Mouse (Mus musculus) right cerebral cortex, adult 2 months (tissue): ENCODE data around the gene Cacnb2.

Source experiments
- DNase-seq, 2 experiments: peaks; one replicate each; pipeline ENCODE4 v3.0.0; 2021 to 2022; ENCODE audit warnings: low spot score in 2 of 2

Gene Cacnb2

DNA sequence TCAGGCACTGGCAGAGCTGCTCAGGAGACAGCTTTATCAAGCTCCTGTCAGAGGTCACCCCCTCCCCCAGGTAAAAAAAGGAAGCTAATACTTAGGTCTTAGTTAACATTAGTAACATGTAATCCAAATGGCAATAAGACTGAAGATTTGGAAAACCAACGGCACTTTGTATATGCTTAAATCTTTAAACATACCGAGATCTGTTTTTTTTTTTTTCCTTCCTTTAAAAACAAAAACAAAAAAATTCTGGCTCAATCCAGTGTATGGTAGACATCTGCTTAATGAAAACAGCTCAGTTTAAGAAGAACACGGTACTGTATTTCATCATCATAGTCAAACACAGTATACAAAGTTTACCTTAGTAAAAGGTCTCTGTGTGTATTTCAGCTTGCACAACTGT, at the start of gene Cacnb2:
TSS of gene Cacnb2 (plus strand) at position 301 of the 400 bp plus-strand sequence.
- no peak for DNase-seq

DNA sequence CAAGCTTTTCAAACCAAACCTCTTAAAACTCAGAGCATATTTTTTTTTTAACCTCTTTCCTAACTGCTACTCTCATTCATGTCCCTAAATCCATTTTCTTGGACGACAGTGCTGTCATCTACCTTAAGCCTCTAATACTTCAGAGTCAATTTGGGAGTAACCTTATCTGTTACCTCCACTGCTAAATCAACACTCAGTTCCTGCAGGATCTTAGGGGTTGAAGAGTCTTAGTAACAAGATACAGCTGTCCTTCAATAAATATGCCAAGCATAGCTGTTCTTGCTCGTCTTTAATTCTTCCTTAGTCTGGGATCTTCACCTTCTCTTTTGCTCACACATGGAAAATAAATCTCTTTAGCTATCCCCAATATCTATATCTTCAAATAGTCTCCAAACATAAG, 34.9 kb upstream of the Cacnb2 start:
- DNase-seq = no peak

DNA sequence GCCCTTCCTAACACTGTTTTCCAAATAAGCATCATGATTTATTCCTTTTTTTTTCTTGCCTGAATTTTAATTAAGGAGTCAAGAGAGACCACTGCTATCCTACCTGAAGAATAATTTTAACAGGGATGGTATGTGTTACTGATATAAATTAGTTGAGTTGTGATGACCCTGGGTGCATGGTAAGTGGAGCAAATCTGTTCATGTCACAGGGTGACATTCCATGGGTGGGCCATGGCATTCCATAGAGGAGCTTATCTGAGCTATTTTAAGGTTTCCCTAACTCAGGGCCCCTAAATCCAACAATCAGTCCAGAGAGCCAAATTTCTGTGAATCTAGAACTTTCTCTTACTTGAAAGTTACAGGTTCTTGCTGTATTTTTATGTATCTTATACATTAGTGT, 31.6 kb upstream of the Cacnb2 start:
- no peak for DNase-seq

DNA sequence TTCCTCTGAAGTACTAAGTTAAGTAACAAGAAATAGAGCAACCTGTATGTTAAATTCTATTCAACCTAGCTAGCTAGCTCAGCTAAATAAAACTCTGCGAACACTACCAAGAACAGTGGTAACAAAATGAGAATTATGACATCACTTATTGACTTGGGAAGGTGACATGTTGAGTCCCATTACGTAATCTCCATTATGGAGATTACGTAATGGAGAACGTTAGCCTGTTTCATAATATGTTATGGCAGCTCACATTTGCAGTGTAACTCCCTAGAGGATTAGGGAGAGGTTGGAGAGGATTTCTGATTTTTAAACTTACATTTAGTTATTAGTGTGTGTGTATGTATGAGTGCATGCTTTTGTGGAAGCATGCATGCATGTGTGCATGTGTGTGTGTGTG, 13.3 kb upstream of the Cacnb2 start:
- no peak for DNase-seq

DNA sequence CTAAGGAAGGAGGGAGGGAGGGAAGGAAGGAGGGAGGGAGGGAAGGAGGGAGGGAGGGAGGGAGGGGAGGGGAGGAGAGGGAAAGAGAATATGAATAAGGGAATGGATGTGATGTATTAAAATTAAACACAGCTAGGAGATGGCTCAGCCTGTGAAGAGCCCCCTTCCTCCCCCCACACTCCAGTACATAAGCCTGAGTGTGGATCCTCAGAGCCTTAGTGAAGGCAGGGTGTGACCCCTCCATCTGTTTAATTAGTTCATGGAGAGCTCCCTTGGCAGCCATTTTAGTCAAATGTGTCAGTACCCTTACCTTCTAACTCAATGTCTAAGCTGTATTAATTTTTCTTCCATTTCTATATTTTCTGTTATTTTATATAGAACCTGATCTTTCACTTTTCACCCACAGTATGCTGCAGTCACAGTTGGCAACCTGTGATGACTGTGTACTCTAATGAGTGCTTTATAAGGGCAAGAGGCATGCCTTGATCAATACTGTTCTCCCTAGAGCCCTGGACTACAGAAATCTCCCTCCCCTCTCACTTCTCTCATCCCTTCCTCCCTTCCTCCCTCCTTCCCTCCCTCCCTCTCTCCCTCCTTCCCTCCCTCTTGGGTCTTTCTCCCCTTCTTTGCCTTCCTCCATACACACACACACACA, 4.9 kb upstream of the Cacnb2 start:
- DNase-seq = no peak

DNA sequence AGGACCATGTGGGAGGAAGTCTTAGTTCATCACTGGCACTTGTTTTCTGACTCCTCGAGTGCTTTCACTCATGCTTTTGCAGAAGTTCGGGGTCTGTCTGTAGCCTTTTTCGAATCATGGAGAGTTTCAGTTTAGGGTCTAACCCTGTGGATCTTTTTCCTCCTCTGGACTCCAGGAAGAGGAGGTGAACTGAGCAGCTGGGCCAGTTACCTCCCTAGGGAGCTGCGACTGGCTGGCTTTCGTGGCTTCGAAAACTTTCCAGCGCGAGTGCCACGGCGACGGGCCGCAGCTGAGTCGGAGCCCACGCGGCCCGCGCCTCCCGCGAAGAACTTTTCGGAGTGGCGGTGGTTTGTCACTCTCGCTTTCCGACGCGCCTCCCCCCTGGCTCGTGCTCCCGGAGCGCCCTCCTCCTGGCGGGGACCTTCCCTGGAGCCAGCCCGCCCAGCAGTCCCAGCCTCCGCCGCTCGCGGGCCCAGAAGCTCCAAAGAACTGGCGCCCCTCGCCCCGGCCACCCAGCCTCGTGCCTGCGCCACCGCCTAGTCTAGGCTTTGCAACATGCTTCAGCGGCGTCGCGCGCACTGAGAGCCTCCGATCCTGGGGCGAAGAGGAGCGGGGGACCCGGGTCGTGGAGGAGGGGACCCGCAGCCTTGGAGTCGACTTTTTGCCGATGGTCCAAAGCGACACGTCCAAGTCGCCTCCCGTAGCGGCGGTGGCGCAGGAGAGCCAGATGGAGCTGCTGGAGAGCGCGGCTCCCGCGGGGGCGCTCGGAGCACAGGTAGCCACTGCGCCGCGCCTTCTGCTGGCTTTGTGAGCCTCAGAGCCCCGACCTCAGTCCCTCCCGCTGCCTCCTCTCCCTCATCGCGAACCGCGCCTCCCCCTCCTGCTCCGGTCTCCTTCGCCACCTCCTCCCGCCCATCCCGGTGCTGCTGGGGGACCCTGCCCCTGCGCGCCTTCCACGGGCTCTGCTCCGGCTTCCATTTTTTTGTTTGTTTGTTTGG, 1.2 kb downstream of the Cacnb2 start:
- DNase-seq = peak; percentile 58 to 66

DNA sequence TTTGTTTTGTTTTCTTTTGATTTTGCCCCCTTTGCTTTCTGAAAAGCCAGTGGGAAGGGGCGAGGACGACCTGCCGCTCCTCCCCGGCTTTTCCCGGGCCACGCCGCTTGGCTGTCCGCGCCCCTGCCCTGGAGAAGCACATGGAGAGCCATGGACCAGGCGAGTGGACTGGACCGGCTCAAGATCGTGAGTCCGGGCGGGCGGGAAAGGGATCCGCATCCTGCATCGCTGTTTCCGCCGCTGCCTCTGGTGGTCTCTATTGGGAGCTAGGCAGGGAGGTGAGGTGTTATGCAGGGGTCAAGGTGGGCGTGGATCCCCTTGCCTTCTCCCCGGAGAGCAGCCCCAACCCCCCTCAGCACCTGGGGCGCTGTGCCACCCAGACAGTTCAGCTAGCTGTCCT, 1.9 kb downstream of the Cacnb2 start:
- DNase-seq = no peak

DNA sequence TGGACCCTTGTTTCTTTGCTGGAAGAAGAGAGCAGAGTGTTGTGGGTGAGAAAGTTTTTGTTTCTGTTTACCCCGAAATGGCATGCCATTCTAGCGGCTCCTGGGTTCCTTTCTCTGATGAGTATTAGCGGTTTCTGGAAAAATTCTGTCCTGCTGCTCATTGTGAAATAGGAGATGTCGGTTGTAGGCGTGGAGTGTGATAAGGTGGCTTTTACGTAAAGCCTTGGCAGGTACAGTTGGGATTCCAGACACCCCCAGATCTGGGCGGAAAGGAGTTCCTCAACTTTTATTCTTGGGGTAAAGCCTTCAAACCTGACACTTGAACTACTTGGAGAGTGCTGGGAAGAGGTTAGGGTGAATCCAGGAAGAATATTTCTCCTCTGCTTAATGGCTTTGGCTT, 2.3 kb downstream of the Cacnb2 start:
- no peak for DNase-seq

DNA sequence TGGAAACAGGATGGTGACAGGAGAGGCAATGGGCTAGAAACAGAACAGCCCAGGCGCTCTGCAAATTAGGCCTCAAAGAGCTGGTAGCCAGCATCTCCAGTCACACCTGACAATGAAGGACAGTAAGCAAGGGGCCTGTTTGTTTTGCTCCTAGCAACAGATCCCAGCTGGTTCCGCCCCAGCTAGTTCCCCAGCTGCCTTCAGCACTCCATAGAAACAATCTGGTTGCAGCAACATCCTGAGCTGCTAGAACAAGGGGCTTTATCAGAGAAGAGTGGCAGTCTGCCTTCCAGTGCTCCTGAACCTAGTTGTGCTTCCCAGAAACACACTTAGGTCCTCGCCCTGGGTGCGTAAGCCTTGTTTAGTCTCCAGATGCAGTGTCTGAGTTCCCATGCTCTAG, 5.7 kb downstream of the Cacnb2 start:
- DNase-seq = peak in 1 of 2 experiments; percentile 18

DNA sequence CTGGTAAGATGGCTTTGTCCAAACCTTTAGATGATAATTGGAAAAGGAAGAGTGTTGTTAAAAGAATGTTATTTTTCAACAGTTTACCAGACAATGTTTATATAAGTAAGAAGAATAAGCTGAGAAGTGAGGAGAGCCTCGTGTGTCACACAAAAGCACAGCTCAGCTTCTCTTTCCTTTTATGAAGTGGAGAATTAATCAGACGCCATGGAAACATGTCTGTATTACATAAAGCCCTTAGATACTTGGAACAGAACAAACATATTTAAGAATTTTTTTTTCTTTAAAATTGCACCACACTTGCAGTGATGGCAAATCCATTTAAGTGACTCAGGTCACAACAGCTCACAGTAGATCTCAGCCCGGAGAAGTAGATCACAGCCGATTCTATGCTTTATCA, 9.8 kb downstream of the Cacnb2 start:
- DNase-seq = no peak

DNA sequence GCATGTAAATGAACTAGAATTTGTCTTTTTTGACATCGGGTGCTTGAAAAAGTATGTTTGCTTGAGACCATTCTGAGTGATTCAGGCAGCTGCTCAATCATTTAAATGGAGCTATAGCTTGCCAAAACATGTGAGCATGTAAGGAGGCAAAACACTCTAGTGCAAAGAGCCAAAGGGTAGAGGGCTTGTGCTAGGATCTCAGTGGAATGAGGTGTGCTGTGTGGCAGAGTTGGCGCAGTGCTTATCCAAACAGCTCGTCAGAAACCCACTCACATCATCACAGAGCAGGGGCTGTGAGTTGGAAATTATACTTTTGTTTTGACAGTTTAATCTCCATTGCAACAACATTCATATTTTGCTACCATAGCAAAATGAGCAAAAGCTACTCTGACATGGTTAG, 13.5 kb downstream of the Cacnb2 start:
- no peak for DNase-seq

DNA sequence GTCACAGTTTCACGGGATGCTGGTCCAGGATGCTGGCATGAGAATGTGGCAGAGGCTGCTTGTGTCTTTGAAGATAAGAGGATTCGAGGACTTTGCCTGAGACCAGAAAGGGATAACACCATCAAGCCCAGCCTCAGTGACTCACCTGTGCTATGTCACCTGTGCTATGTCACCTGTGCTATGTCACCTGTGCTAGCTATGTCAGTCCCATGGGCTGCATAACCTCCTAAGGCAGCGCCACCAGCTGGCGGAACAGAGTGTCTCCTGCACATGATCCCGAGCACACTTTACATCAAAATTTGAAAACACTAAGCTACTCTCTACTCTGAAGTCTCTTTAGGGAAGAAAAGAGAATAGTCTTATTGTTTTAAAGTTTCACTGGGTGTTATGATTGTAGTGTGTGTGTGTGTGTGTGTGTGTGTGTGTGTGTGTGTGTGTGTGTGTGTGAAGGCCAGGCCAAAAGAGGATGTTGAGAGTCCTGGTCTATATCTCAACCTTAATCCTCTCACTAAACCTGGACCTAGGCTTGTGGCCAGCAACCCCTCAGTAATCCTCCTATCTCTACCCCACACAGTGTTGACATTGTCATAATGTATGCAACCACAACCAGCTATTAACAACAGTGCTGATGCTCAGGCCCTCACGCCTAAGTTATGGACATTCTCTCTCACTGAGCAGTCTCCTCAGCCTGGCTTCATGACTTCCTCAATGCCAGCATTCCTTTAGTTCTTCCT, 17.4 kb downstream of the Cacnb2 start:
- no peak for DNase-seq

DNA sequence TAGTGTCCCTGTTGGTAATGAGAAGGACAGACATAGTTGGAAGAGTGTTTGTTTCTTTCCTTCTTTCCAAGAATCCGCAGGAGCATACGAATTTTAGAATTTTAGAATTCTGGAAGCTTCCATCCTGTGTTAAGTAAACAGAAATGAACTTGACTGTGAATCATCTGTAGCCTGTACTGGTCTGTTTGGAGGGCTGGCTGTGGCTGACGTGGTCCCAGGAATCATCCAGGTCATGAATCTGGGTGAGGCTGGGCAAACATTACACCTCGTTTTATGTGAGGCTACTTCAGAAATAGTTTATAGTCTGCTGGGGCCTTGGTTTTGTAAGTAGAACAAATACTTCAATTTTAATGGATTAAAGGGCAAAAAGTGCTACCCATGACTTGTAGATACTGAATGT, 18.0 kb downstream of the Cacnb2 start:
- no peak for DNase-seq

DNA sequence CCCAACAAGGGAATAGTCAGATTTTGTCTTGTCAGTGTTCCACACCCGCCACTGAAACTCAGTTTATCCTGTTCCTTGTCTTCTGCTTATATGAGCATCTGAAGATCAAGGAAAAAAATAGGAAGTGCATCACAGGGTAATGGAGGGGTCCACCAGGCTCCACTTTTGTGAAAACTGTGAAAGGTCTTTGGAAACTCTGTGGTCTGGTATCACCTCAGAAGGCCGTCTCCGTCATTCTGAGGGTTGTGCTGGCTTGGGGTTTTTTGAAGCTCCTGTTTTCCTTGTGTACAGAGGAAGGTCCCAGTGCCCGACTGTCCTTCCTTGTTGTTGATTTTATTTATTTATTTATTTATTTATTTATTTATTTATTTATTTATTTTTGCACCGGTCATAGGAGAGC, 20.9 kb downstream of the Cacnb2 start:
- no peak for DNase-seq

DNA sequence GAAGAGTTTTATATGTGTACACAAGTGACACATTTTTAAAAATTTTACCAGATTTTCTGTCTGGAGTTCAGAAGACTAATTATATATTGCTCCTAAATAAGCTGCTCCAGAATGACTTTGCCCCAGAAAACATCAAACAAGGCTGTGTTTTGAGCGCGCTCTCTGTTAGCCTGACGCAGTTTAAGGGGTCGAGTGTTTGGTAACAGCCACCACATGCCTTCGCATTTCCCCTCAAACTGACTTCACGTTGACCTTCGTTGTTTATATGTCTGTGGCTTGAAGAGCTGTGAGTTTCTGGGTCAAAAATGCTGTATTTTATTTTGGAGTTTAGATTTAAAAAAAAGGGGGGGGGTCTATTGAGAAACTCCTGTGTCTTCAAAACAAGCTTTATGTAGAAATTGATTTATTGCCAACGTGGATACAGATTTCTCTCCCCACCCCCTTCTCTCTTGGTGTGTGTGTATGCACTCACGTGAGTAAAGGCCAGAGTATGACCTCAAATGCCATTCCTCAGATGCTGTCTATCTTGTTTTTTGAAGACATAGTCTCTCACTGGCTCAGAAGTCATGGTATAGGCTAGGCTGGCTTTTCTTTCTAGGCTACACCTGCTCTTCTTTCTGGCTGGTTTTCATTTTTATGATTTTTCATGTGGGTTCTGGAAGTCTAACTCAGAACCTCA, 27.1 kb downstream of the Cacnb2 start:
- DNase-seq = no peak

DNA sequence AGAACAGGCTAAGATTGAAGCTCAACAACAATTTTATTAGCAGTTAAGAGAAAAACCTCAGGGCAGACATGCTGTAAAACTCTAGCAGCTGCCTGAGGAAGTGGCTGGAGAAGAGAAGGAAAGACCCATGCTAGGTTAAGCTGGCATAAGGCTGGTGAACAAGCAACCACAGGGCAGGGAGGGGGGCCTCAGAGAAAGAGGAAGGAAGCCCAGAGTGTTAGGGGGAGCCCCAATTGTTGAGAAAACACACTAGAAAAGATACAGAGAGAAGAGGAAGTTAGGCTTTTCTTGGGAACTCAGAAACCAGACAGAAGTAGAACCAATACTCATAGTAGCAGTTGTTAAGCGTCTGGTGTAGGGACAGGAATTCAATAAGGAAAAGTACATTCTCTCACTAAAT, 28.7 kb downstream of the Cacnb2 start:
- no peak for DNase-seq

DNA sequence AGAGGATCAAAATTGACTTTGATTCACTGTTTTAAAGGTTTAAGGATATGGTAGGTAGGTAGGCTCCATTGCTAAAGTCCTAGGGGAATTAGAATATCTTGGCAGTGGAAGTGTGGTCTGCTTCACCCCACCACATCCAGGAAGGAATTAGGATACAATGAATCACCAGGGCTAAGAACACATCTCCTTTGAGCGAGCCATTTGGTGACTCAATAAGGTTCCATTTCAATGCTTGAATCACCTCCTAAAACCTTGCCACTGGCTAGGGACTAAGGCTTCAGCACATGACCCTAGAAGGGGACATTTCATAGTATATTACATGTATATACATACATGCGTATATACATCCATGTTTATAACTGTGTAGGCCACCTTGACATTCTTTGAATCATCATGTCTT, 30.3 kb downstream of the Cacnb2 start:
- no peak for DNase-seq

DNA sequence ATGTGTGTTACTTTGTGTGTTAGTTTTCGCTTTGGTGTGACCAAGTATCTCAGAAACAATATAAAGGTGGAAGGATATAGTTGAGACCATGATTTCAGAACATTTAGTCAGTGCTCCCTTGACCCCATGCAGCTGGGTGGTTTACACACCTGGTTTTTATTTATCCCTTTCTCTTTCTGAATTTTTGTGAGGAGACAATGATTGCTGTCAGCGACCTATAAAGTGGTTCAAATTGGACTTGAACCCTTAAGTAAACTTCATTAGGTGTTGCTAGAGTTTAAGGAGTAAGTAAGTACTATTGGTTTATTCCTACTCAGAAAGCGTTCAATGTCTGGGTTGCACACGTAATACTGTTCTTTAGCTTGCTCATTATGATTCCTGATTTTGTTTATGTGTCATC, 36.4 kb downstream of the Cacnb2 start:
- no peak for DNase-seq

DNA sequence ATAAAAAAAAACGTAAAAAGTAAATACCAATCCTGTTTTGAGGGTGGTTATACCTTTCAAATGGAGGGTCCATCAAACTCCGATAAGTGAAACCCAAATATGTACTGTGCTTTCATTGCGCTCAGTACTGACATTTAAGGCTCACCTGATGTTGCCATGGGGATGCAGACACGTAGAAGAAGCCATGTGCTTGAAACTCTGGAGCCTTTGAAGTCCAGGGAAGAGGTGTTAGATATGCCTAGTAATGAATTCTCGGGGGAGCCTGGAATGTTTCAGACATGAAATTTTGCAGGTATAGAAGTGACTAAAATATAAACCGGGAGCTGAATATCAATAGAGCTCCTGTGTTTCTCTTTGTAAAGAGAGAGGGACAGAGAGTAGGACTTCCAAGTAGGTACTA, 37.0 kb downstream of the Cacnb2 start:
- no peak for DNase-seq

DNA sequence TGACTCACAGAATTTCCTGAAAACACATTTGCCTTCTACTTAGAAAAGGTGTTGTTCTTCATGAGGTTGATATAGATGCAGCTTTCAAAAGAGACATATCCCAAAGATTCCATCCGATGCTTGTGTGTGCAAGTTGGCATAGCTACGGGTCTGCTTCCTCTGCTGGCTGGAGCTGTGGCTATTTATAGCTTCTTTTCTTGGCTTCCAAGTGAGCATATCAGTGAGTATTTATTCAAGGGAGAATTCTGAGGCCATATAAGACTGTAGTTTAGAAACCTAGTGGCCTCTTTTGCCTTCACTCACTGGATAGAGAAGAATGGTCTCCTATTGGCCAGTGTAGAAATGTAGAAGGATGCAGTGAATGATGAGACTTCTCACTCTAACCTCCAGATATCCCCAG, 38.2 kb downstream of the Cacnb2 start:
- DNase-seq = peak; percentile 23 to 42

DNA sequence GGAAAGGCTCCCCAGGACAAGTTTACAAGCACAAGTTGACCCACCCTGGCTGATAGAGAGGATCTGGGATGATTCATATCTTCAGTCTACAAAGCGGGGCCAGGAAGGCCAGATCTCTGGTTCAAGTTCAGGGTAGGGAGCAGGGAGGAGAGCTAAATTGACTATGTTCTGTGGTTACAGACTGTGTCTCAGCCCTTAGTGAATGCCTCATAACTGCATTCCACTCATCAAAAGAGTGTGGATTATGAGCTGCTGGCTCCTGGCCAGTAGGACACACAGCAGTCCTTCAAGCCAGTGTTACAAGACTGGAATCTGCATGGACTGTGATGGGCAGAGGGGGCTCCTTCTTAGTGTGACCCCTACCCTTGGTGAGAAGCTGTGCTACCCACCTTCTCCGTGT, 48.4 kb downstream of the Cacnb2 start:
- DNase-seq = no peak

DNA sequence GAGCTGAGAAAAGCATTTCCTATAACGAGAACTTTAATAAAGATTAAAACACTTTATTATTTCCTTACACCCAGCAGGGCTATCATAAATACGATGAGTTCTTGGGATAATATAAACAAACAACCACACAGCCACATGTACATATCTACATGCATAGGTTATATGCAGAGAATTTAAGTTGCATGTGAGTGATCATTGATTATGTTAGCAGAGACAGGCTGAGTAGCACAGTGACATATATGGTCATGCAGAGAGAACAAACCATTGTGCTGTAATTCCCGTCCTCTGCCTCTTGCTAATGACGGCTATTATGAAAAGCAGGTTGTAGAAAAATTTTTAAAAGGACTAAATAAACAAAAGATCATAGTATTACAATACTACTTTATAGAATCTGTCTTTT, 53.8 kb downstream of the Cacnb2 start:
- DNase-seq = no peak
